Mouse (Mus musculus) stomach, embryonic 14.5 days (tissue): Measurements from ENCODE around the gene Rasd2. TPM values are rescaled to one million over a fixed set of nuclear protein-coding genes. Genes with fewer than 3 reads are reported as not detected.
A peak's percentile ranks its signal among the peaks of the same experiment; 100 is the strongest.

Experiments used
- ATAC-seq: fragments of 200-750 bp; cut with Nextera tagmentation; 2 replicates; pipeline ENCODE4 v1.8.0; 2017; ENCODE audit warnings: low read depth, moderate TSS enrichment; ENCODE audit not compliant: insufficient number of reproducible peaks, insufficient read depth, low FRiP score
- H3K27ac ChIP-seq: fragments of 300-500 bp; sonication (generic); 2 replicates; pipeline ENCODE4 v1.5.1; 2014; ENCODE audit warnings: mild to moderate bottlenecking, low read length, moderate library complexity, mixed read lengths
- H3K27me3 ChIP-seq: fragments of 300-500 bp; sonication (generic); 2 replicates; pipeline ENCODE4 v1.6.1; 2014; ENCODE audit warnings: low read length, control low read depth, mixed read lengths; ENCODE audit not compliant: control insufficient read depth, insufficient read depth
- H3K36me3 ChIP-seq: fragments of 300-500 bp; sonication (generic); 2 replicates; pipeline ENCODE4 v1.6.1; 2014; ENCODE audit warnings: mild to moderate bottlenecking, control low read depth, low read length, moderate library complexity, mixed read lengths; ENCODE audit not compliant: control insufficient read depth, insufficient read depth
- H3K4me1 ChIP-seq: fragments of 300-500 bp; sonication (generic); 2 replicates; pipeline ENCODE4 v1.6.1; 2014; ENCODE audit warnings: low read length, control low read depth, mixed read lengths; ENCODE audit not compliant: control insufficient read depth, insufficient read depth
- H3K4me2 ChIP-seq: fragments of 300-500 bp; sonication (generic); replicated peaks from 2 replicates; pipeline ENCODE4 v1.6.1; 2014; ENCODE audit warnings: low read depth, low read length, control low read depth
- H3K4me3 ChIP-seq: fragments of 300-500 bp; sonication (generic); 2 replicates; pipeline ENCODE4 v1.5.1; 2014; ENCODE audit warnings: low read depth, low read length, control low read depth
- H3K9ac ChIP-seq: fragments of 300-500 bp; sonication (generic); replicated peaks from 2 replicates; pipeline ENCODE4 v1.6.1; 2014; ENCODE audit warnings: low read depth, mild to moderate bottlenecking, control low read depth, low read length, moderate library complexity, mixed read lengths
- H3K9me3 ChIP-seq: fragments of 300-500 bp; sonication (generic); 2 replicates; pipeline ENCODE4 v1.6.1; 2016; ENCODE audit warnings: low read depth, low read length, control low read depth; ENCODE audit not compliant: control insufficient read depth
- WGBS: fragments of 180-500 bp; shearing (Covaris S2); extraction: QIAGEN DNeasy Blood & Tissue Kit; methylation state at CpG from one replicate; pipeline ENCODE4 v1.1.7; 2014; 5-methylcytosine and 5-hydroxymethylcytosine counted together
- polyA plus RNA-seq: library from polyadenylated mRNA; unstranded; fragments of >200 nt; fragmentation: Nextera tagmentation; extraction: Ambion mirVana; gene quantifications from 2 replicates; pipeline ENCODE4 v1.2.1, GENCODE M21; 2014

The Rasd2 gene
- polyA plus RNA-seq: 2.6 and 2.7 TPM in 2 replicates

- ATAC-seq: no peak
- peaks cover 24% of the 10 kb centered on the region; the same call in 1 of the 2 replicates for H3K27me3 ChIP-seq
- WGBS: 2% methylated on average over 42 of the region's 42 CpGs
Measured at GRCm38 (mm10) chr8:75213686-75214085, at the start of gene Rasd2. Gene Rasd2, plus strand, starts transcription at chr8:75213944.

GRCm38 (mm10) chr8:75169363-75169762 lies 44.4 kb upstream of the Rasd2 start:
- WGBS: 51% methylated on average over 5 of the region's 5 CpGs
- Histone ChIP-seq H3K9ac (no peak overlapping the region), H3K4me3 (no peak overlapping the region), H3K27me3 (no peaks in the 10 kb centered on the region), H3K9me3 (no peaks in the 10 kb centered on the region), H3K27ac (peak overlapping the region; percentile 52; the same call in 1 of the 2 replicates), H3K36me3 (no peaks in the 10 kb centered on the region), H3K4me2 (no peak overlapping the region), H3K4me1 (peaks cover 3% of the 10 kb centered on the region; the same call in 1 of the 2 replicates)
- peak; percentile 73; the same call in 1 of the 2 replicates for ATAC-seq

More at GRCm38 (mm10) chr8:75213686-75214085, at the start of gene Rasd2:
- Histone ChIP-seq H3K4me2 (peak within 1 kb of the TSS; percentile 94), H3K27ac (no peak within 1 kb of the TSS), H3K36me3 (no peaks in the 10 kb centered on the region), H3K4me1 (peaks cover 7% of the 10 kb centered on the region; the same call in 1 of the 2 replicates), H3K4me3 (peak within 1 kb of the TSS; percentile 45), H3K9me3 (no peaks in the 10 kb centered on the region), H3K9ac (peak within 1 kb of the TSS; percentile 28; the same call in 1 of the 2 replicates)

GRCm38 (mm10) chr8:75172009-75172685 lies 41.6 kb upstream of the Rasd2 start:
- H3K27ac ChIP-seq: no peak overlapping the region
- H3K36me3 ChIP-seq: no peaks in the 10 kb centered on the region
- ATAC-seq: no peak
- H3K4me1 ChIP-seq: peaks cover 3% of the 10 kb centered on the region; the same call in 1 of the 2 replicates
- no peak overlapping the region for H3K4me3 ChIP-seq
- WGBS: 71% methylated on average over 6 of the region's 6 CpGs
- no peaks in the 10 kb centered on the region for H3K9me3 ChIP-seq
- no peak overlapping the region for H3K9ac ChIP-seq
- no peaks in the 10 kb centered on the region for H3K27me3 ChIP-seq
- no peak overlapping the region for H3K4me2 ChIP-seq

- Histone ChIP-seq H3K27ac (no peak overlapping the region), H3K9me3 (no peaks in the 10 kb centered on the region), H3K4me2 (no peak overlapping the region), H3K4me1 (no peaks in the 10 kb centered on the region), H3K9ac (no peak overlapping the region), H3K27me3 (no peaks in the 10 kb centered on the region), H3K4me3 (no peak overlapping the region), H3K36me3 (no peaks in the 10 kb centered on the region)
- 80% methylated on average over 3 of the region's 3 CpGs for WGBS
- no peak for ATAC-seq
Measured at GRCm38 (mm10) chr8:75193022-75193421, 20.7 kb upstream of the Rasd2 start.

GRCm38 (mm10) chr8:75194473-75195071 lies 19.2 kb upstream of the Rasd2 start:
- ATAC-seq: no peak; the same call in 1 of the 2 replicates

GRCm38 (mm10) chr8:75197170-75197569 lies 16.6 kb upstream of the Rasd2 start:
- no peak for ATAC-seq
- Histone ChIP-seq H3K4me2 (no peak overlapping the region), H3K4me3 (no peak overlapping the region), H3K27ac (no peak overlapping the region), H3K9me3 (no peaks in the 10 kb centered on the region), H3K4me1 (no peaks in the 10 kb centered on the region), H3K27me3 (no peaks in the 10 kb centered on the region), H3K9ac (no peak overlapping the region), H3K36me3 (no peaks in the 10 kb centered on the region)
- WGBS: 78% methylated on average over 3 of the region's 3 CpGs

More at GRCm38 (mm10) chr8:75194473-75195071, 19.2 kb upstream of the Rasd2 start:
- H3K4me3 ChIP-seq: no peak overlapping the region
- H3K36me3 ChIP-seq: no peaks in the 10 kb centered on the region
- no peaks in the 10 kb centered on the region for H3K27me3 ChIP-seq
- no peak overlapping the region for H3K27ac ChIP-seq
- H3K9ac ChIP-seq: no peak overlapping the region
- 36% methylated on average over 4 of the region's 4 CpGs for WGBS
- no peak overlapping the region for H3K4me2 ChIP-seq
- no peaks in the 10 kb centered on the region for H3K4me1 ChIP-seq
- H3K9me3 ChIP-seq: no peaks in the 10 kb centered on the region

- no peaks in the 10 kb centered on the region for H3K9me3 ChIP-seq
- no peak overlapping the region for H3K4me2 ChIP-seq
- H3K4me1 ChIP-seq: no peaks in the 10 kb centered on the region
- H3K27ac ChIP-seq: no peak overlapping the region
- no peak for ATAC-seq
- H3K4me3 ChIP-seq: no peak overlapping the region
- no peak overlapping the region for H3K9ac ChIP-seq
- H3K27me3 ChIP-seq: no peaks in the 10 kb centered on the region
- 44% methylated on average over 4 of the region's 4 CpGs for WGBS
- H3K36me3 ChIP-seq: no peaks in the 10 kb centered on the region
Measured at GRCm38 (mm10) chr8:75197862-75198261, 15.9 kb upstream of the Rasd2 start.

- H3K4me3 ChIP-seq: no peak overlapping the region
- no peak overlapping the region for H3K9ac ChIP-seq
- H3K36me3 ChIP-seq: no peaks in the 10 kb centered on the region
- no peaks in the 10 kb centered on the region for H3K9me3 ChIP-seq
- H3K27me3 ChIP-seq: no peaks in the 10 kb centered on the region
- no peak for ATAC-seq
- no peak overlapping the region for H3K4me2 ChIP-seq
- no peak overlapping the region for H3K27ac ChIP-seq
- no peaks in the 10 kb centered on the region for H3K4me1 ChIP-seq
Measured at GRCm38 (mm10) chr8:75198300-75198699, 15.4 kb upstream of the Rasd2 start.
